Mouse (Mus musculus) small intestine, adult 2 months (tissue): ENCODE measurements around the gene Paqr9.

ENCODE experiments used
- CTCF ChIP-seq: fragments of 200-500 bp; IDR thresholded peaks from 2 replicates; pipeline ENCODE4 v1.5.1; 2012; ENCODE audit warnings: low read depth, mild to moderate bottlenecking, control low read depth, inconsistent platforms, low read length, moderate library complexity, mixed read lengths; ENCODE audit not compliant: insufficient replicate concordance, insufficient read length; ENCODE audit errors: extremely low read depth
- POLR2A ChIP-seq: fragments of 200-500 bp; IDR thresholded peaks from 2 replicates; pipeline ENCODE4 v1.6.1; 2012; ENCODE audit warnings: low read depth, mild to moderate bottlenecking, control low read depth, inconsistent platforms, low read length, moderate library complexity

DNA sequence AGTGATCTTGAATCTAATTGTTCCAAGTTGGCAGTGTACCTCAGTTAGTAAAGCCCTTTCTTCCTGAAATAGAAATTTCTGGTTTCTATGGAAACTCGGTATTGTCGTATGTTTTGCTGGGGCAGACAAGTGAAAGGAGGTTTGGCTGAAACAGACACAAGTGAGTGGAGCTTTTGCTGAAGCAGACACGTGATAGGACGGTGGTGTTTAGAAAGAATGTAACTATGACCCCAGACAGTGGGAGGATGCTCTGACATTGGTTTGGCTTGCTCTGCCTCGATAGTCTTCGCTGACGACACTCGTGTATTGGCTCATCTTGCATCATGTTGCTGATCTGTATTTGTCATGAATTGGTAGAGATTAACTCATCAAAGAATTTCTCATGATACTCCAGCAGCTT, 38.4 kb upstream of the Paqr9 start:
- no peak for TF ChIP-seq CTCF
- no peak for TF ChIP-seq POLR2A
